Mouse (Mus musculus) left cerebral cortex, postnatal 36 days (tissue): Measurements from ENCODE around the gene Prss27. TPM values are rescaled to one million over a fixed set of nuclear protein-coding genes. Genes with fewer than 3 reads are reported as not detected.
"Not testable (repeated sequence)": the region's sequence is repeated elsewhere in the genome, so short reads cannot be mapped to it uniquely, and the experiment has no call there.

Experiments used
- DNase-seq, 2 experiments: peaks; one replicate each; pipeline ENCODE4 v3.0.0; 2021 to 2022; ENCODE audit warnings: low spot score in 2 of 2, mixed read lengths in 1 of 2
- intact Hi-C: fragments of 180-260 bp; cut with DNase I; formaldehyde crosslinking; loops from one replicate; pipeline ENCODE4 v1.15.1; 2025
- microRNA-seq: library from miRNA; unstranded; fragments of <30 nt; microRNA quantifications from one replicate; pipeline ENCODE4 v1.2.0, GENCODE M21; 2022
- total RNA-seq, 2 experiments: library from RNA; stranded (reverse); gene quantifications; 2 replicates each; pipeline ENCODE4 v1.2.3; 2021

The Prss27 gene
- total RNA-seq, 2 experiments from 2014 or later, result not detected

- DNase-seq, intact Hi-C loops: not testable (repeated sequence)
Measured at GRCm38 (mm10) chr17:24086399-24086798, 48.5 kb downstream of the Prss27 start.

GRCm38 (mm10) chr17:24090575-24090974 is 52.6 kb downstream of the Prss27 start:
- DNase-seq, result no peak
- intact Hi-C loops, result no loop called here

Small RNAs within 50 kb of the gene (microRNA-seq; reads per million reads assigned to microRNA genes)
- gene Gm27700, result not detected

Other genes starting within 250 kb of the Prss27 start
- 100 to 1,000 TPM; 420 to 743 TPM for gene Srrm2, start 247.6 kb upstream of the Prss27 start, total RNA-seq
- 100 to 1,000 TPM; 330 to 406 TPM for gene Elob, start 209.0 kb upstream of the Prss27 start, total RNA-seq
- gene Prss33, start 202.1 kb upstream of the Prss27 start, total RNA-seq, result not detected
- gene Prss32, start 194.3 kb upstream of the Prss27 start, total RNA-seq, result not detected
- 1 to 10 TPM; 1.5 to 1.6 TPM for gene Prss41, start 194.0 kb upstream of the Prss27 start, total RNA-seq
- gene Prss21, start 170.1 kb upstream of the Prss27 start, total RNA-seq, result not detected
- gene Dcpp1, start 157.3 kb upstream of the Prss27 start, total RNA-seq, result not detected
- gene Dcpp2, start 157.3 kb upstream of the Prss27 start, total RNA-seq, result not detected
- not detected for gene Dcpp3, start 120.7 kb upstream of the Prss27 start, total RNA-seq
- gene Sbp, start 96.5 kb upstream of the Prss27 start, total RNA-seq, result not detected
- gene Sbpl, start 82.9 kb upstream of the Prss27 start, total RNA-seq, result not detected
- gene Prss30, start 57.6 kb upstream of the Prss27 start, total RNA-seq, result under 1 TPM; 0.20 to 0.68 TPM
- gene Prss22, start 40.0 kb upstream of the Prss27 start, total RNA-seq, result 1 to 10 TPM; 1.2 to 1.8 TPM
- 10 to 100 TPM; 23.6 to 24.8 TPM for gene Kctd5, start 35.3 kb downstream of the Prss27 start, total RNA-seq
- gene Pdpk1, start 112.8 kb downstream of the Prss27 start, total RNA-seq, result 100 to 1,000 TPM; 107 to 110 TPM
- gene Amdhd2, start 125.6 kb downstream of the Prss27 start, total RNA-seq, result 10 to 100 TPM; 29.1 to 29.5 TPM
- gene Atp6v0c, start 131.6 kb downstream of the Prss27 start, total RNA-seq, result 1,000 to 10,000 TPM; 1,241 to 1,448 TPM
- gene Tbc1d24, start 167.4 kb downstream of the Prss27 start, total RNA-seq, result 10 to 100 TPM; 64.4 to 65.5 TPM
- 10 to 100 TPM; 10.0 to 10.4 TPM for gene Ntn3, start 171.4 kb downstream of the Prss27 start, total RNA-seq
- 10 to 100 TPM in 1 of 2 experiments, 1 to 10 TPM in 1; 9.4 to 14.2 TPM for gene Tedc2, start 182.7 kb downstream of the Prss27 start, total RNA-seq
- 1 to 10 TPM; 4.9 to 5.4 TPM for gene Ccnf, start 213.3 kb downstream of the Prss27 start, total RNA-seq